Mouse (Mus musculus) naive thymus-derived CD4-positive, alpha-beta T cell, adult 5 months (primary cell): Measurements from ENCODE around the gene Trim21. TPM values are rescaled to one million over a fixed set of nuclear protein-coding genes. Genes with fewer than 3 reads are reported as not detected.

Experiments
- polyA plus RNA-seq: library from polyadenylated mRNA; unstranded; fragments of 100-300 nt; shearing (Covaris generic); gene quantifications from one replicate; pipeline ENCODE4 v1.2.1, GENCODE M21; 2017

Gene Trim21
- polyA plus RNA-seq, result 28.9 TPM

GRCm38 (mm10) chr7:102564999-102565997, at the start of gene Trim21:
TSS of gene Trim21 (minus strand) at chr7:102565486.

DNA sequence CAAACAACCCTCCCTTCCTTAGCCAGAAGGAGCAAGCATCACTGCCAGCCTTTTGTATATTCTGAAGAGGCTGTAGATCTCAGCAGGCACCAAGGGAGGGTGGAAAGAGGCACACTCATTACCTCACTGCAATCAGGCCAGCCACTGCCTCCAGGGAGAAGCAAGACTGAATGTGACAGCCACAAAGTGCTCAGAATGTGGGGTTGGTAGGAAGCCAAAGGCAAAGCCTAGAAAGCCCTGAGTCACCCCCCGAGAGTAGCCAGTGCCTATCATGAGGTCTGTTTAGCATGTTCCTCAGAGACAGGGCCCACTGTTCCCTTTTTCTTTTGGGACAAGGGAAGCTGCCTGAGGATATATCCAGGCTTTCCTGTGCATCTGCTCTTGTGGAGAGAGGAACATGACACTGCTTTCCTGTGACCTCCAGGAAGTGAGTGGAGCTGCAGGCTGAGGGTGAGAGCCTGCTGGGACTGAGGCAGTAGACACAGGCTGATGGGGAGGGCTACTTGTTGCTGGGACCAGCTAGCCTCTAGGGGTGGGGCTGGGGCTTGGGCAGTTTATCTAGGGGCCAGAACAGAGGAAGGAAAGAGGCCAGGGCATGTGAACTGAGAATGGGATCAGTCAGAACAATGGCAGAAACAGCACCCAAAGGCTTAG, 32.2 kb upstream of the Trim21 start, which contains the start of gene Olfr552:
Gene Olfr552, plus strand, starts transcription at position 393 of the 654 bp plus-strand sequence.

GRCm38 (mm10) chr7:102591786-102592185, 26.5 kb upstream of the Trim21 start, which contains the start of gene Olfr551:
TSS of gene Olfr551 (minus strand) at chr7:102591886.

DNA sequence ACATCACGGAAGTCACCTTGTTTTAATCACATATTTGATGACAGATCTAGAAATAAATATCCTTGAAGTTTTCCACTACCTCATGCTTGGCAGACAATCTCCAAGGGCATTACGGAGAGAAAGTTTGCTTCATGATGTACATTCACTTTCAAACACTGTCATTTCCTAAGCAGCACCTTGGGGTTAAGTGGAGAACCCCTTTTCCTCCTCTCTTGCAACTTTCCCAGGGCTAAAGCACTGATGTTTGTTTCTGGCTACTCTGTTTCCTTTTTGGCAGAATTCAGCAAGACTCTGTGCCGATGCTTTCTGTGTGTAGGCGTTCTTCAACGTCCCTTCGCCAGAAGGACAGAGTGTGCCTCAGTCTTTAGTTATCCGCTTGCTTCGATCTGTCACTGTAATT, 5.9 kb upstream of the Trim21 start, which contains the start of gene Olfr550:
Gene Olfr550, plus strand, starts transcription at position 301 of the 400 bp plus-strand sequence.

GRCm38 (mm10) chr7:102549570-102549969, 15.7 kb downstream of the Trim21 start, which contains the start of gene Olfr549:
TSS of gene Olfr549 (plus strand) at chr7:102549870.

GRCm38 (mm10) chr7:102540596-102540995, 24.7 kb downstream of the Trim21 start, which contains the start of gene Olfr548-ps1:
TSS of gene Olfr548-ps1 (plus strand) at chr7:102540896.

DNA sequence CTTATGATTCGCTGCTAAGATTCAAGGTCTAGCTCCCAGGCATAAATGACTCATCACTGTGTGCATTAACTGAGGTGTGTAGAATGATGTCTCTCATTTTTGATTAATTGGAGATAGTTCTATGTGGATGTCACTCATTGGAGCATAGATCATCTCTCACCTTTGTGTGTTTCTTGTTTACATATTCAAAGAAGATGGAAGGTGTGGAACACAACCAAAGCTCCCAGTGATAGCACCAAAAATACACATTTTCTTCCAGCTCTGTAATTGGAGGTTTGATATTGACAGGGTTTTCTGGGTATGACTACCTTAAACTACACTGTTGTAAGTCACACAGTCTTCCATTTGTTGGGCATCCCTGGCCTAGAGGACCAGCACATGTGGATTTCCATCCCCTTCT, 30.8 kb downstream of the Trim21 start, which contains the start of gene Olfr547:
Gene Olfr547, plus strand, starts transcription at position 301 of the 400 bp plus-strand sequence.

Other genes starting within 250 kb of the Trim21 start
- 28.8 TPM for gene Rrm1, start 123.8 kb downstream of the Trim21 start, polyA plus RNA-seq
- not detected for gene Olfr543, start 83.8 kb downstream of the Trim21 start, polyA plus RNA-seq
- gene Olfr544, start 77.2 kb downstream of the Trim21 start, polyA plus RNA-seq, result 0.14 TPM
- not detected for gene Olfr545, start 65.9 kb downstream of the Trim21 start, polyA plus RNA-seq
- gene Olfr547, start 30.7 kb downstream of the Trim21 start, polyA plus RNA-seq, result not detected
- gene Olfr548-ps1, start 24.6 kb downstream of the Trim21 start, polyA plus RNA-seq, result not detected
- gene Olfr549, start 15.6 kb downstream of the Trim21 start, polyA plus RNA-seq, result not detected
- gene Olfr550, start 6.0 kb upstream of the Trim21 start, polyA plus RNA-seq, result not detected
- gene Olfr551, start 26.4 kb upstream of the Trim21 start, polyA plus RNA-seq, result not detected
- not detected for gene Olfr552, start 32.3 kb upstream of the Trim21 start, polyA plus RNA-seq
- not detected for gene Olfr553, start 52.7 kb upstream of the Trim21 start, polyA plus RNA-seq
- 0.30 TPM for gene Olfr554, start 72.9 kb upstream of the Trim21 start, polyA plus RNA-seq
- not detected for gene Olfr555, start 93.3 kb upstream of the Trim21 start, polyA plus RNA-seq
- gene Olfr556, start 99.4 kb upstream of the Trim21 start, polyA plus RNA-seq, result not detected
- gene Trim68, start 121.8 kb upstream of the Trim21 start, polyA plus RNA-seq, result 10.0 TPM
- not detected for gene Olfr557, start 130.4 kb upstream of the Trim21 start, polyA plus RNA-seq
- gene Olfr558, start 136.7 kb upstream of the Trim21 start, polyA plus RNA-seq, result not detected
- not detected for gene Olfr33, start 153.6 kb upstream of the Trim21 start, polyA plus RNA-seq
- not detected for gene Olfr559, start 162.0 kb upstream of the Trim21 start, polyA plus RNA-seq
- gene Olfr560, start 193.9 kb upstream of the Trim21 start, polyA plus RNA-seq, result not detected
- gene Olfr78, start 194.0 kb upstream of the Trim21 start, polyA plus RNA-seq, result not detected
- not detected for gene Olfr561, start 205.7 kb upstream of the Trim21 start, polyA plus RNA-seq
- gene Olfr564, start 238.0 kb upstream of the Trim21 start, polyA plus RNA-seq, result not detected